Mouse (Mus musculus): Measurements from ENCODE around the gene U2af1. TPM values are rescaled to one million over a fixed set of nuclear protein-coding genes. Genes with fewer than 3 reads are reported as not detected.
"Not testable (repeated sequence)": the region's sequence is repeated elsewhere in the genome, so short reads cannot be mapped to it uniquely, and the experiment has no call there.

U2af1 gene
- polyA plus RNA-seq (2016; fragmentation: Nextera tagmentation; extraction: Ambion mirVana): 325 TPM in 2 replicates

DNA sequence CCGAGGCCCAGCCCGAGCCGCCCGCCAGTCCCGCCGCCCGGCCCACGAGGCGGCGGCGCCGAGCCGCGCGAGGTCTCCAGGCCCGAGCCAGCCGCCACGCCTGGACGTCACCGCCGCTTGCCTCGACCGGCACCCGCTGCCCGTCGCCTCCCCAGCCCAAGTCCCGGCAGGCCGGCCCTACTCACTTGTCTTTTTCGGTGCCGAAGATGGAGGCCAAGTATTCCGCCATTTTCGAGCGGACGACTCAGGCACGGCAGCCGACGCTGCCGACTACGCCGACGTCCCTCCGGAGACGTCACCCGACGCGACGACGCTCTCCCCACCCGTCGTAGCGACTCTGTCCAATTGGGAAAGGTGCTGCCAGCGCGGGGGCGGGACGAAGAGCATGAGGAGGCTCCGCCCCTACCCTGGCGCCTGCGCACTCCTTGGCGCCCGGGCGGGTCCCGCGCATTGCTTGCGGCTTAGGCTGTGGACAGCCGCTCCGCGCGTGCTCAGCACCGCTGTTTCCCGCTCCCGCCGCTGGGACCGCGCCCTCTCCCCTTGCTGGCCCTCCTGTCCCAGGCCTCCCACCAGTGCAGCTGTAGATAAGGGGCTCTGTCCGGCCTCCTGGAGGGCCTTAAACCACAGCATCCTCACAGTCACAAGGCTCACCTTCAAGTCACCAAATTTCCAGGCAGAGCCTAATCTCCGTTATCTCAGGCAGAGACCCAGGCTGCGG lies at the start of gene U2af1:
TSS of gene U2af1 (minus strand) at position 425 of the 718 bp plus-strand sequence.
- WGBS: under 1% methylated on average over 76 of the region's 77 CpGs
- H3K36me3 ChIP-seq: peaks cover 23% of the 10 kb centered on the region
- ATAC-seq (ENCODE audit: low FRiP score, low read depth): peak; percentile 99

DNA sequence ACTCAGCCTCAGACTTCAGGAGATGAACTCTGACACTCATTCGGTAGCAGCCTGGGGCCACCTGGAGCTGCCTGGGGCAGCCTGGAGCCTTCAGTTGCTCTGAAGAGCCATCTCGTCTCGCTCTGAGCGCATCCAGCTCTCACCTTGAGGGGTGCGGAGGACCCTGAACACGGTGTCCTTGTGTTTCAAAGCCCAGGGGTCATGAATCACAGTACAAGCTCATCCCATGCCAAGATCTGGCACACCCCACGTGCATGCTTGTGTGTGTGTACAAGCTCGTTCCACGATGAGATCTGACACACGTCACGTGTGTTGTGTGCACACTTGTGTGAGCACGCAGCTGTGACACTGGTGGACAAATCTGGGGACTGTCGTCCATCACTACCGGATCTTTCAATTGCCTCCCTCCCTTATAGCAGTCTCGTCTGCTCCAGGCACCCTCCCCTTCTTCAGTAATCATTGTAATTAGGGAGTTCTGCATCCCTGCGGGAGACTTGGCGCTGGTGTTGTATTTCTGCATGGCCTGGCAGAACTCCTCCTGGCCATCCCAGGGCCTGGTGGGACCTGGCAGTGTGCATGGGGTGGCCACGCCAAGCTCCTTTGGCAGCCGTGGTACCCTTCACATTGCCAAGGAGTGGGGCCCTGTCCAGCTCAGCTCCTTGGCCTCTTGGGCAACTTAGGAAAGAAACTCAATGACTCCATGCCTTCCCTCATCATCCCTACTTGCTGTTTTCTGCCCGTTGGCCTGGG lies 46.8 kb upstream of the U2af1 start:
- Histone ChIP-seq H3K9ac (replicated peaks) (no peak overlapping the region), H3K4me2 (replicated peaks) (no peak overlapping the region), H3K4me3 (no peak overlapping the region), H3K4me1 (no peaks in the 10 kb centered on the region), H3K27me3 (no peaks in the 10 kb centered on the region), H3K36me3 (no peaks in the 10 kb centered on the region), H3K27ac (replicated peaks) (no peak overlapping the region), H3K9me3 (no peaks in the 10 kb centered on the region)
- WGBS: 81% methylated on average over 20 of the region's 20 CpGs
- ATAC-seq (ENCODE audit: low FRiP score, low read depth): no peak

More for the DNA sequence above, at the start of gene U2af1:
- Histone ChIP-seq H3K9me3 (no peaks in the 10 kb centered on the region), H3K27me3 (no peaks in the 10 kb centered on the region), H3K4me3 (peak within 1 kb of the TSS; percentile 98), H3K9ac (replicated peaks) (peak within 1 kb of the TSS; percentile 98), H3K4me2 (replicated peaks) (peak within 1 kb of the TSS; percentile 89), H3K4me1 (peaks cover 14% of the 10 kb centered on the region), H3K27ac (replicated peaks) (peak within 1 kb of the TSS; percentile 83)

DNA sequence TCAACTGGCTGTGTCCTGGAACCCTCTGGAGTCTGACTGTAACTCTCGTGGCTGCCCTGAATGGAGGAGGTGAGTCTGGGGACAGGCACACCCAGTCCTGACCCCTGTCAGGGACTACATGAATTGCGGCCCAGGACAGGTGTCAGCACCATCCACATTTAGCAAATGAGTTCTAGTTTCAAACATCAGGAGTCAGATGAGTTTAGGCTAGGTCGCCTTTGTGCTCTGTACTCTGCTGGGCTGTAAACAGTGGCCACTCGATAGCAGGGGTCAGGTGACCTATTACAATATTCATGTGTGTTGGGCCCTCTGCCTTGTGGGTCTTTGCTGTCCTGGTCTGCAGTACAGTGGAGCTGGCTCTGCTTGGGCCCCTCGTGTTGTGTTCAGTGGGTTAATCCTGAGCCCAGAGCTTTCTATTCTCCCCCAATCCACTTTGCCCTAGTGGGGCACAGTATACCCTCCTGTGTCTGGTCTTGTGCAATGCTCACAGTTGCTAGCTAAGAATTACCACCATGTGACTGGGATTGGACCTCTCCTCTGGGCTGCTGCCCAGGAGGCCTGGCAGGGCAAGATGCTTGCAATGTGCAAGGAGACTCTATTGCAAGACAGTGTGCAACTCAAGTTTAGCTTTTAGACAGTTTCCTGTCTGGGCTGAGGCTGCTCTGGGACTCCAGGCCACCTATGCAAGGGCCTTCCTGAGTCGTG lies 44.7 kb upstream of the U2af1 start:
- Histone ChIP-seq H3K36me3 (no peaks in the 10 kb centered on the region), H3K4me1 (no peaks in the 10 kb centered on the region), H3K4me3 (no peak overlapping the region), H3K27ac (replicated peaks) (no peak overlapping the region), H3K9me3 (no peaks in the 10 kb centered on the region), H3K9ac (replicated peaks) (no peak overlapping the region; the same call in 1 of the 2 replicates), H3K4me2 (replicated peaks) (no peak overlapping the region), H3K27me3 (no peaks in the 10 kb centered on the region)
- 77% methylated on average over 6 of the region's 6 CpGs for WGBS
- ATAC-seq (ENCODE audit: low FRiP score, low read depth): no peak

DNA sequence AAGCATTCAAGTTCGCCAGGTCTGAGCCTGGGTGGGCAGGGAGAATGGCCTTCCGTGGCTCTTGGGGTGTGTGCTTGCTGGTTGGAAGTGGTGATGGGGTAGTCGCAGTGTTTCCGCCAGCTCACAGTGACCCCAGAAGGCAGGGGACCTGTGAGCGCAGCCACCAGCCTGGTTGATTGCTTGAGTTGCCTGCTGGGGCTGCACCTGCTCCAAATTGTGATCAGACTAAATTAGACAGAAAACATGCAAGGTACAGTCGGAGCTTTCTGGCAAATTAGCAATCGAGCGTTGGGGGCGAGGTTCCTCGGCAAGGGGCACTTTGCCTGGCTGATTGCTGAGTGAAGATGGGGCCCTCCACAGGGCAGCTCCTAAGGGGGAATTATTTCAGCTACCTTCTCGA lies 39.7 kb upstream of the U2af1 start:
- Histone ChIP-seq H3K27me3 (no peaks in the 10 kb centered on the region), H3K9me3 (no peaks in the 10 kb centered on the region), H3K4me2 (replicated peaks) (no peak overlapping the region), H3K4me3 (no peak overlapping the region), H3K27ac (replicated peaks) (no peak overlapping the region), H3K4me1 (peaks cover 8% of the 10 kb centered on the region), H3K9ac (replicated peaks) (no peak overlapping the region), H3K36me3 (no peaks in the 10 kb centered on the region)
- no peak for ATAC-seq (ENCODE audit: low FRiP score, low read depth)
- 69% methylated on average over 11 of the region's 11 CpGs for WGBS

DNA sequence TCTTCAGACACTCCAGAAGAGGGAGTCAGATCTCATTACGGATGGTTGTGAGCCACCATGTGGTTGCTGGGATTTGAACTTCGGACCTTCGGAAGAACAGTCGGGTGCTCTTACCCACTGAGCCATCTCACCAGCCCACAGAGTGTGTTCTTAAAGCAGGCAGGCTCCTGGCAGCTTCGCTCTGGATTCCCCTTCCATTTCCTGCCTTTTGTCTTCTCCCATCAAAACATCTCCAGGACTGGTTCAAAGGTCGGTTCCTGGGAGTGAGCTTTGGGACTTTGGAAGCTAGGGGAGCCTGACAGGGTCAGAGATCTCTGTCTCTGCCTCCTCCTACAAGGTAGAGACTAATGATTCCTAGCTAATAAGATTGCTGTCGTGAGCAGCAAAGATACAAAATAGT lies 36.7 kb upstream of the U2af1 start:
- not testable (repeated sequence) for H3K36me3 ChIP-seq; H3K9ac ChIP-seq (replicated peaks); H3K27me3 ChIP-seq; H3K4me2 ChIP-seq (replicated peaks); H3K4me3 ChIP-seq; H3K9me3 ChIP-seq; ATAC-seq (ENCODE audit: low FRiP score, low read depth); H3K27ac ChIP-seq (replicated peaks)
- H3K4me1 ChIP-seq: peaks cover 16% of the 10 kb centered on the region
- WGBS: 89% methylated on average over 7 of the region's 7 CpGs

DNA sequence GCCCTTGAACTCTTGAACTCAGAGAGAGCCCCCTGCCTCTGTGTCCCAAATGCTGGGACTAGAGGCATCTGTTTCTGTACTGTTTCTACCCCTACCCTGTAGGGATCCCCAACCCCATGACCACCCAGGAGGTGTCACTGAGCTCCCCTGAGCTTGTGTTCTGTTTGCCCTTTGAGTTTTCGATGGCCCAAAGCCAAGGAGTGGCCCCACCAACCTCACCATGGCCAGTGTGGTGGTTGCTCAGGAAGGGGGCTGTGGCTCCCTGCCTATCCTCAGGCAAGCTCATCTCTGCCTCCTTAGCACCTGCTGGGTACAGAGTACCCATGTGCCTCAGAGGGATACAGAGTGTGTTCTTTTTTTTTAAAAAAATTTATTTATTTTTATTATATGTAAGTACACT lies 36.3 kb upstream of the U2af1 start:
- H3K9ac ChIP-seq (replicated peaks): no peak overlapping the region
- 84% methylated on average over 1 of the region's 1 CpGs for WGBS
- H3K4me3 ChIP-seq: no peak overlapping the region
- H3K4me2 ChIP-seq (replicated peaks): no peak overlapping the region
- H3K27me3 ChIP-seq: no peaks in the 10 kb centered on the region; the same call in 1 of the 2 replicates
- H3K36me3 ChIP-seq: no peaks in the 10 kb centered on the region
- ATAC-seq (ENCODE audit: low FRiP score, low read depth): no peak
- H3K27ac ChIP-seq (replicated peaks): no peak overlapping the region
- H3K4me1 ChIP-seq: peaks cover 16% of the 10 kb centered on the region
- no peaks in the 10 kb centered on the region for H3K9me3 ChIP-seq

DNA sequence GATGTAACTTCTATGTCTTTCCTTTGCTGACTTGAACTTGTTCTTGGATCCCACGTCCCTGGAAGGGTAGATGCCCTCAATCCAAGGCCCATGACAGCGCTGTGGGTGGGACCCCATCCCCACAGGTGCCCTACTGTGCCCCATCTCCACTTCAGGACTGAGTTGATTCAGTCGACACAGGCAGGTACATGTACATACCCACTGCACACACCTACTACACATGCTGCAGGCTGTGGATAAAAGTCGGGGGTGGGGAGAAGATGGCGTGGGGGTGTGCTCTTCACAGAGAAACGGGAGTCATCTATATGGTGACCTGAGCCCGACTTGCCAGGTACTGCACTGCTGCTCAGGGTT lies 35.3 kb upstream of the U2af1 start:
- ATAC-seq (ENCODE audit: low FRiP score, low read depth): no peak
- Histone ChIP-seq H3K4me2 (replicated peaks) (peak overlapping the region; percentile 46; the same call in 1 of the 2 replicates), H3K4me3 (no peak overlapping the region), H3K27ac (replicated peaks) (no peak overlapping the region), H3K27me3 (no peaks in the 10 kb centered on the region; the same call in 1 of the 2 replicates), H3K4me1 (peaks cover 16% of the 10 kb centered on the region), H3K9me3 (no peaks in the 10 kb centered on the region), H3K9ac (replicated peaks) (no peak overlapping the region), H3K36me3 (no peaks in the 10 kb centered on the region)
- 83% methylated on average over 7 of the region's 7 CpGs for WGBS

GRCm38 (mm10) chr17:31693330-31694022 lies 34.8 kb upstream of the U2af1 start:
- Histone ChIP-seq H3K9ac (replicated peaks) (no peak overlapping the region), H3K4me1 (peaks cover 16% of the 10 kb centered on the region), H3K4me2 (replicated peaks) (peak overlapping the region; percentile 46), H3K27ac (replicated peaks) (no peak overlapping the region), H3K4me3 (no peak overlapping the region), H3K9me3 (no peaks in the 10 kb centered on the region), H3K36me3 (no peaks in the 10 kb centered on the region), H3K27me3 (no peaks in the 10 kb centered on the region; the same call in 1 of the 2 replicates)
- WGBS: 7% methylated on average over 20 of the region's 20 CpGs
- peak; percentile 60; the same call in 1 of the 2 replicates for ATAC-seq (ENCODE audit: low FRiP score, low read depth)

DNA sequence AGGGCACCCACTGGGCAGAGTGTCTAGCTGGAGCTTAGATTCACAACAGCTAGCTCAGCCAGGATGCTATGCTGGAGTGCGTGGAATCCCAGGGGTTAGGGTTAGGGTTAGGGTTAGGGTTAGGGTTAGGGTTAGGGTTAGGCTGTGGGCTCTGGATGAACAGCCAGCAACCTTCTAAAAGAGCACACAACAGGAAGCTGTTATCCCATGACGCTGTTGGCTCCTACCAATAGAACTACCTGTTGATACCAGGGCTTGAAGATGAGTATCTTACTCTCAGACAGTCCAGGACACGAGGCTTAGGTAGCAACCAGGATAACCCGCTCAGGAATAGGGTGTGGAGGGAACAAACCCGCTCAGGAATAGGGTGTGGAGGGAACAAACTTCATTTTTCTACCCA lies 34.2 kb upstream of the U2af1 start:
- Histone ChIP-seq H3K9me3 (no peaks in the 10 kb centered on the region), H3K36me3 (no peaks in the 10 kb centered on the region), H3K4me3 (no peak overlapping the region), H3K4me1 (peaks cover 16% of the 10 kb centered on the region), H3K9ac (replicated peaks) (no peak overlapping the region), H3K4me2 (replicated peaks) (peak overlapping the region; percentile 46; the same call in 1 of the 2 replicates), H3K27me3 (no peaks in the 10 kb centered on the region; the same call in 1 of the 2 replicates), H3K27ac (replicated peaks) (no peak overlapping the region)
- ATAC-seq (ENCODE audit: low FRiP score, low read depth): no peak
- 41% methylated on average over 5 of the region's 5 CpGs for WGBS

DNA sequence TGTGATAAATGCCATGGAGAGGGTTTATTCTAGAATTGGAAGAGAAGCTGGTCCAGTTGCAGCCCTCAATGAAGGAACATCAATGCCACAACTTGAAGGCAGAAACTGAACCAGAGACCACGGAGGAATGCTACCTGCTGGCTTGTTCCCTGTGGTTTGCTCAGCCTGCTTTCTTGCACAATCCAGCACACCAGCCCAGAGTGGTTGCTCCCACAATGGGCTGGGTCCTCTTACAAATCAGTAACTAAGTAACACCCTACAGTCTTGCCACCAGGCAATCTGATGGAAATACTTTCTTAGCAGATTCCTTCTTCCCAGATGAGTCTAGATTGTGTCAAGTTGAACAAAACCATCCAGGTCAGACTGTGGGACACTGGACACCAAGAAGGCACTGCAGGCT lies 30.9 kb upstream of the U2af1 start:
- Histone ChIP-seq H3K4me2 (replicated peaks) (no peak overlapping the region), H3K36me3 (no peaks in the 10 kb centered on the region), H3K9me3 (no peaks in the 10 kb centered on the region), H3K4me3 (no peak overlapping the region), H3K9ac (replicated peaks) (no peak overlapping the region), H3K4me1 (peaks cover 25% of the 10 kb centered on the region), H3K27me3 (no peaks in the 10 kb centered on the region; the same call in 1 of the 2 replicates), H3K27ac (replicated peaks) (no peak overlapping the region)
- 59% methylated on average over 1 of the region's 1 CpGs for WGBS
- ATAC-seq (ENCODE audit: low FRiP score, low read depth): no peak

DNA sequence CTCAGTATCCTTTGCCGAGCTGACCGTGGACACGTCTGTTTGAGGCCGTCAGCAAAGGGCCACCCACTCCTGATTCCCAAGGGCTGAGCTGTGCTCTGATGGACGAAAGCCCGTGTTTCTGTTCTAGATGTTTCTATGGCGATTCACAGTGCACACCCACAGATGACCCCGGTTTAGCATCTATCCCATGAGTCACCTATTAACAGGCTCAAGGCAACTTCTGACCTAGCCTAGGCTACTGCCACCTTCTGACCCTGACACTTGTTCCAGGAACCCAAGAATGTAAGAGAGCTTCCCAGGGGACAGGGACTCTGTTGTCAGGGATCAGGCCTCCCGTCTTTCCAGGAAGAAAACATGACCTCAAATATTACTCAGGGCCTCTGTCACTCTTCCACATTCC lies 29.4 kb upstream of the U2af1 start:
- no peak overlapping the region for H3K9ac ChIP-seq (replicated peaks)
- H3K4me1 ChIP-seq: peaks cover 14% of the 10 kb centered on the region
- no peak for ATAC-seq (ENCODE audit: low FRiP score, low read depth)
- H3K4me3 ChIP-seq: no peak overlapping the region
- H3K27me3 ChIP-seq: peaks cover 7% of the 10 kb centered on the region; the same call in 1 of the 2 replicates
- no peak overlapping the region for H3K4me2 ChIP-seq (replicated peaks)
- H3K27ac ChIP-seq (replicated peaks): no peak overlapping the region
- no peaks in the 10 kb centered on the region for H3K36me3 ChIP-seq
- 81% methylated on average over 9 of the region's 9 CpGs for WGBS
- H3K9me3 ChIP-seq: no peaks in the 10 kb centered on the region
